Mouse (Mus musculus) natural killer cell, adult 2 months (primary cell): ENCODE data around the gene Map3k13.
"Not testable (repeated sequence)": the region's sequence is repeated elsewhere in the genome, so short reads cannot be mapped to it uniquely, and the experiment has no call there.

Experiments used
- DNase-seq, 2 experiments: peaks; one replicate each; pipeline ENCODE4 v3.0.0; 2022; ENCODE audit warnings: low spot score in 2 of 2

Gene Map3k13

DNA sequence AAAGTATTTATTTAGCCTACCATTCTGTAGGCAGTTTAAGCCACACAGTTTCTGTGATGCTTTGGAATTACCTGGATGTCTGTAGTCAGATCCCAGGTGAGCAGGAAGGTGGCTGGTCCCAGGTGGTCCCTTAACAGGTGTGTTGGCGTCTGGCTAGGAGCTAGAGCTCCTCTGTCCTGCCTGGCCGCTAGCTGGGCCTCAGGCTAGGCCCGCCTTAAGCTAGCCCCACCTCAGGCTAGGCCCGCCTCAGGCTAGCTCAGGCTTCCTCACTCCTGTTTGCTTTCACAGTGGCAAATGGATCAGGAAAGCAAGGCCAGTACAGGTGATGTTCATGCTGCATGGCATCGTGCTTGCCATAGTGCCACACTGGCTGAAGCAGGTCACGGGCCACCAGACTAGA lies 112.8 kb downstream of the Map3k13 start:
- no peak for DNase-seq

DNA sequence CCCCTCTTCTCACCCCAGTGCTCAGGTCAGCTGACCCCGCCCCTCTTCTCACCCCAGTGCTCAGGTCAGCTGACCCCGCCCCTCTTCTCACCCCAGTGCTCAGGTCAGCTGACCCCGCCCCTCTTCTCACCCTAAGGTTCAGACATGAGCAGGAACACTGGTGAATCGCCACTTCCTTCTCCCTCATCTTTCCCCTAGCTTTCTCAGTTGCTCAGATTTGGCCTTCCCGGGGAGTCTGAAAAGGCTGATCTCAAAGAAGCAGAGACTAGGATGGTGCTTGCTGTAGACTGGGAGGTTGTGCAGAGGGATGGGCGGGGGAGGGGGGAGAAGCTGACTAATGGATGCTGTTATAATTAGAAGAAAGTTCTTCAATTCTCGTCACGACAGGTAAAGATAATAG lies 114.8 kb downstream of the Map3k13 start:
- DNase-seq: not testable (repeated sequence)

DNA sequence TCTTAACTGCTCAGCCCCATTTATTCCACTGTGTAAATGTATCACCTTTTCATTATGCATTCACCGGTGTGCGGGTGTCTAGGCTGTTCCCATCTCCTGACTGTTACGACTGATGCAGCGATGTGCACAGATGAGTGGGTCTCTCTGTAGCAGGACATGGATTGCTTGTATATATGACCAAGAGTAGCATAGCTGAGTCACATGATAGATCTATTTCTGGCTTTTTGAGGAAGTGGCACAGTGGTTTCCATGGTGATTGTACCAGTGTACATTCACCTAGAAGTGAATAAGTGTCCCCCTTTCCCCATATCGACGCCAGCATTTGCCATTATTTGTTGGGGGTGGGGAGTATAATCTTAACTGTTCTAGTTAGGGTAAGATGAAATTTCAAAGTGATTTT lies 119.2 kb downstream of the Map3k13 start:
- DNase-seq: peak in 1 of 2 experiments; percentile 33

DNA sequence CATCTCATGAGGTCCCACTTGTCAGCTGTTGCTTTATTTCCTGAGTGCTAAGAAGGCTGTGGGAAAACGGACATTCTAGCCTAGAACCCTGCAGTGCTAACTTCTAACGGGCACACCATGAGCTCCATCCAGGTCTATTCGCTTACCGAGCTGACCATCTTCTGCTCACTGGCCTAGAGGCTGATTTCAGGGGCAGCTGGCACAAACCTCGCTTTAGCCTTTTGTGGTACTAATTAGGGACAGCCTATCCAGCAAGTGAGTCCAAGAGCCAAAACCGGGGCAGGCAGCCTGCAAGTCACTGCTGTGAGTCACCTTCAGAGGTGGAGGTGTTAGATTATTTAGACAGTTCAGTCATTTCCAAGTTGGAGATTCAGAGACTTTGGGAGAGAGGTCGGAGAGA lies 122.5 kb downstream of the Map3k13 start:
- DNase-seq: no peak

DNA sequence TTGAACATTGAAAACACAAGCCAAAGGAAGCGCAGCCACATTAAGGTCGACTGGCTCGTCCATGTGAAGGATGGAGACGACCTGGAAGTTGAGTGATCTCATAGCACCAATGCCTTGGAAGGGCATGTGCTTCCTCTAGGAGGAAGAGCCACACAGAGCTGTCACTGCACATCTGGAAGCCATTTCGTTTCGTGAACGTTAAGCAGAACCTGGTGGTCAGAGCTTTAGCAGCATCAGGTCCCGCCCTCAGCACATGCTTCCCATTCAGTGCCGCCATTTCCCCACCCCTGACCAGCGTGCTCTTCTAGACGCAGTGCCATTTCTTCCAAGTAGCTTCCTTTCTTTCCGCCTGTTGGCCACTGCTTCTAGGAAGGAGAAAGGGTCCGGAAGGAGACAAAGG lies 134.3 kb downstream of the Map3k13 start:
- no peak for DNase-seq

DNA sequence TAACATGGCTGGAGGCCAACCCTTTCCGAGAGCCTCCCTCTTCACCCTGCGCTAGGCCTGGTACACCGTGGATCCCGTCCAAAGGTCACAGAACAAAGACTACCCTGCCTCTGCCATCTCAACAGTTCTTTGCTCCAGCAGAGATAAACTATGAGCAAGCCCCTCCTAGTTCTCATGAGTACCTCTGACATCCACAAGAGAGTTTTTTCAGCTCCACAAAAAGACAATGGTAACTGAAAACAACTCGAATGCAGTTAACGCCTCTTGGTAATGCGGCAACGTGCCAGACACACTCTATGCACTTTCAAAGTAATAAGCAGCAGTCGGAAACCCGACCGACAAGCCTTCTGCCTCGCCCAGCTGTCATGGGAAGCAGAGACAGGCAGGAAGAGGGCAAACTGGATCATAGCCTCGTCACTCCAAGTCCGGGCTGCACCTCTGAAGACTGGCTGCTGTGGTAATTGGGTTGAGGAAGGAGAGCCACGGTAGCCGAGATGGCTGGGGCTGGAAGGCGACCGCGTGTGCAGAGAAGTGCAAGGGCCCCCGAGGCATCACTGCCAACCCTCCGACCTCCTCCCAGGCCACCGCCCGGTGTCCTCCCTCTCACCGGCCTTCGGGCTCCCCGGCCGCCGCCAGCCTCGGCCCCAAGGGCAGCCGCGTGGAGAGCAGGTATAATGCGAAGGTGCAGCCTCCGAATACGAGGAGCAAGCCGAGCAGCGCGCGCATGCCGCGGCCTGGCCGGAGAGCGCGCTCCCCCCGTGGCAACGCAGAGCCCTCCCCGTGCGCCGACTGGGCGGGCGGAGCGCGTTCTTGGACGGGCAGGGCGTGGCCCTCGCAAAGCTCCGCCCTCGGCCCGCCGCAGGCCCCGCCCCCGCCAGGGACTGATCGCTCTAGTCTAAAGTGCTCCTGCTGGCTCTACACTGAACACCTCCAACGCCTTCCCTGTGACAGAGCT lies 152.9 kb downstream of the Map3k13 start, which contains the start of gene Tmem41a:
Gene Tmem41a, minus strand, starts transcription at position 792 of the 955 bp plus-strand sequence.
- peak; percentile 74 to 84 for DNase-seq

DNA sequence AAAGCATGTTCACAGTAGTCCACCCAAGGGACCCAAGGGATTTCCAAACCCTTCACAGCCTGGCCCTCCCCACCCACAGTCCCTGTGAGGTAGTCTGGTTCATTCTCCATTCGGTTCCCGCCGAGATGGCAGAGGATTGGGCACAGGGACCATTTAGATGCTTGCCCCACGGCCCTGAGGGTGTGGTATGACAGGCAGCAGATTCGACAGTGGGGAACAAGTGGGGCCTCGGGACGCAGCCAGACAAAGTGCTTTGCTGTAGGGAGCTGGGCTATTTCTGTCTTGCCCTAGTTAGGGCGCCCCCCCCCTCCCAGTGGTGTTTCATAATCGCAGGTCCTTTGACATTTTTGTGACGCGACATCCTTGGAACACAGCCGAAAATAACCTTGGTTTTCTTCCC lies 161.4 kb downstream of the Map3k13 start:
- no peak for DNase-seq

DNA sequence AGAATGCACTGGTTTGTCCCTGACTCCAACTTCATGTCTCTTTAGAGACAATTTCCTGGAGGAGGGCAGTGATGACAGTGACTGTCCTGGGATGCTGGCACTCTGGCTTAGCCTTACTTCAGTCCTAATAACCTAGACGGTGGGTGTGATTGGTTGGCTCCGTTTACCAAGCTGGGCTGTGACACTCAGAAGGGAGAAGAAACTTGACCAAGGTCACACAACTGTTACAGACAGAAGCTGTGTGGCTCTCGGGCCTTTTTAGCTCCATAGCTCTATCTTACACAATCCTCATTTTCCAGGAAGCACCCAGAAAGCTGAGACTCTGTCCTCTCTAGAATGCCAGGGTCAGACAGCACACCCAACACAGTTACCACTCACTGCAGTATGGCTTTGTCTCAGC lies 171.4 kb downstream of the Map3k13 start:
- DNase-seq: no peak

DNA sequence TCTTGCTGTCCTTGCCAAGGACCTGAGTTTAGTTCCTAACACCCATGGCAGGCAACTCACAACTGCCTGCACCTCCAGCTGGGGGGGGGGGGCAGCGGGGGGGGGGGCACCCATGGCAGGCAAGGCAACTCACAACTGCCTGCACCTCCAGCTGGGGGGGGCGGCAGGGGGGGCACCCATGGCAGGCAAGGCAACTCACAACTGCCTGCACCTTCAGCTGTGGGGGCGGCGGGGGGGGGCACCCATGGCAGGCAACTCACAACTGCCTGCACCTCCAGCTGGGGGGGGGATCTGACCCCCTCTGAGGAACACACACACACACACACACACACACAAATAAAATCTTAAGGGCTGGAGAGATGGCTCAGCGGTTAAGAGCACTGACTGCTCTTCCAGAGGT lies 175.7 kb downstream of the Map3k13 start:
- DNase-seq: no peak

DNA sequence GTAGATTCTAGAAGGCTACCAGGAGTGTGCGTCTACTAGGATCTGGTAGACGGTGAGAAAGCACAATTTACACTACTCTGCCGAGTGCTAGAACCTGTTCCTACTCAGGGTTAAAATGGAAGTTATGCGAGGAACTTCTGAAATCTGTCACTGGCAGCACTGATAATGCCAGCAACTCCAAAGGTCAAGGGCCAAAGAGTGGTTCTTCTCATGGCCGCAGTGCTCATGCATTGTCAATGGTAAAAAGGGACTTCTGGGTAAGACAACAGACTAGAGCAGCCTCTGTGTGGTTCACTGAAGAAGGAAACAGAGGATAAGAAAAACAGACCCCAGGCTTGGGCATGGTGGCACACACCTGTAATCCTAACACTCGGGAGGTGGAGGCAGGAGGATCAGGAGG lies 176.4 kb downstream of the Map3k13 start:
- no peak for DNase-seq

DNA sequence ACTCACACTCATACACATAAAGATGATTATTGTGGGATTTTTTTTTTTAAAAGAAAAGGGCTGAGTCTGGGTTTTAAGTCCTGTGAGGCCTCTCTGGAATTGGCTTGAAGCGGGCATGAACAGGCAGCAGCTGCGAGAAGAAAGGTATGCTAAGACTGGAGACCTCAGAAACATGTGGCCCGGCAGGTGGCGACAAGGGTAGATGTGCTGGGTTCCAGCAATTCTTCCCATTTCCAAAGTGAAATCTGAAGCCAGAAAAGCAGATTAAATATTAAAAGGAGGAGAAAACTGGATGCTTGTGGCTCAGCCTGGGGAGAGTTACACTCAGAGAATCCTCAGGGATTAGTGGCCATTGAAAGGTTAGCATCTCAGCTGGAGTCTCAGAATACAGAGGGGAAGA lies 177.3 kb downstream of the Map3k13 start:
- no peak for DNase-seq

DNA sequence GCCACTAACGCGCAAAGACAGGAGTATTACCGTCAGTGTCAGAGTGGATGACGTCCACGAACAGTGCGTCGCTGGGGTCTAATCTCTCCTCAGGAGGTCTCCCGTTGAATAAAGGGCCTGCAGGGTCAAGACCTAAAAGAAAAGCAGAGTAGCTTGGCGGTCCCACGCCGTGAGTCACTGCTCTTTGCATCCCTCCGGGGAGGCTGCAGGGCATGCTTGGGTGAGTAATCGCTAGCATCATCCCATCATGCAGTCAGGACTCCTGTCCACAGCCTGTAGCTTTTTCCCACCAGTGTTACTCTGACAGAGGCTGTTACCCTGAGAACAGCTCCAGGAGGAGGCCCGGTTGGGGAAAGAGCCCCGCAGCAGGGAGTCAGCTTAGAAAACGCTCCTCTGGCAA lies 182.1 kb downstream of the Map3k13 start:
- no peak for DNase-seq

DNA sequence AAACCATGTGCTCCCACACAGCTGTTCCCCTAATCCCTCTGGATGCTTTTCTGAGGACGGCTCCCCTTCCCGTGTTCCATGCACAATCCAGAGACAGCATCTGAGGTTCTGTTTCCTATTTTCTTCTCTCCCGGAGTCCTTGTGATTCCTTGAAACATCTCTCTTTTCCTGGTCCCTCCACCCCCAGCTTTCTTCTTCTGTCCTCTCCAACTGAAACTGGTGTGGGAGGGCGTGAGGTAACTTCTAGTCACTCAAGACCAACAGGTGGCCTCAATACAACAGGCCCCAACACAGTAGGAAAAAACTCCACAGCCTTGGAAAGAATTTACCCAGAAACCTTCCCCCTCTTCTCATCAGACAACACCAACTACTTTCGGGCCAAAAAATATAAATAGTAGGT lies 183.2 kb downstream of the Map3k13 start:
- no peak for DNase-seq
